Mouse (Mus musculus): Measurements from ENCODE around the gene Fam92a. TPM values are rescaled to one million over a fixed set of nuclear protein-coding genes. Genes with fewer than 3 reads are reported as not detected.
A peak's percentile ranks its signal among the peaks of the same experiment; 100 is the strongest.
"Not testable (repeated sequence)": the region's sequence is repeated elsewhere in the genome, so short reads cannot be mapped to it uniquely, and the experiment has no call there.

Gene Fam92a
- polyA plus RNA-seq (2014; fragmentation: Nextera tagmentation; extraction: Ambion mirVana), result 74.7 and 82.8 TPM in 2 replicates

DNA sequence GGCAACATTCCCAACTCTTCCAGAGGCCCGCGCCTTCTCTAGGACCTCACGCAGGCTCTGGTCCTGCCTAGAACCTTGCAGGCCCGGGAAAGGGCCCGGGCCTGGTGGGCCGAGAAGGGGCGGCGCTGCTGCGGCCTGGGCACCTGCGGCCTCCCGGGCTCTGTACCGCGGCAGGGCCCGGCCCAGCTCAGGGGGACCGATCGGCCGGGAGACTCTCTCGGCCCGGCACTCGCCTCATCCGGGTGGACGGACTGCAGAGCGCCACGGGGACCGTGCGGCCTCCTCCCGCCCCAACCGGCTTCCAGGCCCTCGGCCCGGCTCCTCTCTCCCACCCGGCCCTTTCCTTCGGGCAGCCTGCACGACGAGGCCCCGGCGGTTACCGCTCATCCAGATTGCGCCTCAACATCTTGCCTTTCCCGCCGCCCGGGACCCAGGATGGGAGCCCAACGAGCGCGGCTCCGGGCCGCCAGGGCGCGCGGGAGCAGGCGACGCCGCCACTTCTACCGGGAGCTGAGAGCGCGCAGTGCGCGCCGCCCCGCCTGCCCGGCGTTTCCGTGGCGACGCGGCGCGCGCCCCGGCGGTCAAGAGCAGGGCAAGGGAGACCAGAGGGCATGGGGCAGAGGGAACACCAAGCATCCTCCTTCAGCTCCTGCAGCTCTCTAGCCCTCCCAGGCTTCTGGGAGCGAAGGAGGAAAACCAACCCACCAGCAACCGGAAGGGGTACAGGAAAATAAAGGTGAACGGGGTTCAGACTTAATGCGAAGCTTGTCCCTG is at the start of gene Fam92a:
Fam92a (minus strand) TSS at position 698 of the 774 bp plus-strand sequence.
- no peaks in the 10 kb centered on the region for H3K27me3 ChIP-seq (replicated peaks; ENCODE audit: control insufficient read depth, insufficient read depth, low read length)
- peak; percentile 90 for ATAC-seq (replicated peaks; ENCODE audit: low FRiP score, low TSS enrichment, low read depth)
- H3K9me3 ChIP-seq (ENCODE audit: control insufficient read depth, low read length), result no peaks in the 10 kb centered on the region
- H3K9ac ChIP-seq (ENCODE audit: low read length), result peak within 1 kb of the TSS; percentile 98
- H3K4me3 ChIP-seq (ENCODE audit: low read depth, low read length), result peak within 1 kb of the TSS; percentile 72
- H3K36me3 ChIP-seq (ENCODE audit: control insufficient read depth, insufficient read depth, low read length), result peaks cover 26% of the 10 kb centered on the region
- H3K4me1 ChIP-seq (replicated peaks; ENCODE audit: control insufficient read depth, insufficient read depth, low read length), result peaks cover 6% of the 10 kb centered on the region
- H3K4me2 ChIP-seq (ENCODE audit: low read length), result peak within 1 kb of the TSS; percentile 64
- H3K27ac ChIP-seq (ENCODE audit: low read depth), result peak within 1 kb of the TSS; percentile 90
- peak; percentile 87 for DNase-seq (ENCODE audit: low spot score)
- under 1% methylated on average over 74 of the region's 74 CpGs for WGBS

DNA sequence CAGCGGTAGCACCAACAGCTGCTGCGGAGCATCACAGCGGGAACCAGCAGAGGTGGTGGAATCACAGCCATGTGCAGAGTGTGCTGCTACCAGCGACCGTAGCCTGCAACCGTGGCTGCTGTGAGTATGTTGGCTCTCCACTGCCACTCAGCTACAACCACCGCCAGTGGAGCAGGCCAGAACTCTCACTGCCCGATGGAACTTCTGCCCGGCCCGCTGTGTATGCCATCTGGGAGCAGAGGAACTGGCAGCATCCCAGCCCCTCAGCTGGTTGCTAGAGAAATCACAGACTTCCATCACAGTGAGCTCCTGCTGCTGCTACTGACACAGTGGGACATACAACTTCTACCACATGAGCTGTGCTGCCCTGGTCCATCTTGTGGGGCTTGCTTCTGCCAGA is 7.2 kb upstream of the Fam92a start:
- H3K4me1 ChIP-seq (replicated peaks; ENCODE audit: control insufficient read depth, insufficient read depth, low read length), result no peaks in the 10 kb centered on the region
- H3K9ac ChIP-seq (ENCODE audit: low read length), result no peak overlapping the region
- ATAC-seq (replicated peaks; ENCODE audit: low FRiP score, low TSS enrichment, low read depth) (no peak), DNase-seq (ENCODE audit: low spot score) (no peak)
- no peak overlapping the region for H3K4me3 ChIP-seq (ENCODE audit: low read depth, low read length)
- H3K27me3 ChIP-seq (replicated peaks; ENCODE audit: control insufficient read depth, insufficient read depth, low read length), result no peaks in the 10 kb centered on the region
- no peaks in the 10 kb centered on the region for H3K36me3 ChIP-seq (ENCODE audit: control insufficient read depth, insufficient read depth, low read length)
- H3K27ac ChIP-seq (ENCODE audit: low read depth), result no peak overlapping the region
- no peaks in the 10 kb centered on the region for H3K9me3 ChIP-seq (ENCODE audit: control insufficient read depth, low read length)
- 91% methylated on average over 10 of the region's 10 CpGs for WGBS
- no peak overlapping the region for H3K4me2 ChIP-seq (ENCODE audit: low read length)

DNA sequence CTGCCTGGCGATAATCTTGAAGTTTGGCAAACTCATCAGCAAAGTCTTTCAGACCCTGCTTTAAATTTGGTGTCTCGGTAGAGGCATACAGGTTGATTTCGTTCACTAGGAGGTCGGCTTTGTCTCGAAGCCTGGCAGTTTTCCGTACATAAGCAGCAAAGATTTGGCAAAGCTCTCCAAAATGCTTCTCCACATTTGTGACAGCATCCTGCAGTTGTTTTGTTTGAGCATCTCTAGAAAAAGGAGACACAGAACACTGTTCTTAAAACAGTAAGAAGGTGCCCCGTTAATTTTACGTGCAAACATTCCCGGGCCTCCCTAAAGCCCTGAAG is 863 bp downstream of the Fam92a start:
- 15% methylated on average over 9 of the region's 9 CpGs for WGBS
- DNase-seq (ENCODE audit: low spot score), result peak; percentile 76

DNA sequence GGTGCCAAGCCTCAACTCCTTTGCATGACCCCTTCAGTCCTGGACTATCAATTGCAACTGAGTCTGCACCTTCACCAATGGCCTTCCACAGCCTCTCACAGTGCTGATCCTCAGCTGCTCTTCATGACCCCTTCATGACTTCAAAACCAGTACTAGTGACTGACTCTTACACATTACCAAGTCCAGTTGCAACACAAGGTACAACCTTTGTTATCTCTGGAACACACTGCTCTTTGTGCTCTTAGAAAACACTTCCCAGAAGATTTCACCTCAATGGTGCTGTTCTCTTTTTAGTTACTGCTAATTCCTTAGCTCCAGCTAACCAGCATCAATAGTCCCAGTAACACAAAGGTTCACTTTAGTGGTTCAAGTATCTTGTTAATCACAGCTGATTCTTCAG is 24.2 kb downstream of the Fam92a start:
- H3K4me3 ChIP-seq (ENCODE audit: low read depth, low read length), result no peak overlapping the region

More for the DNA sequence above, 863 bp downstream of the Fam92a start:
- H3K9me3 ChIP-seq (ENCODE audit: control insufficient read depth, low read length), result no peaks in the 10 kb centered on the region
- no peak for ATAC-seq (replicated peaks; ENCODE audit: low FRiP score, low TSS enrichment, low read depth)
- peak overlapping the region; percentile 72 for H3K4me3 ChIP-seq (ENCODE audit: low read depth, low read length)
- H3K4me2 ChIP-seq (ENCODE audit: low read length), result peak overlapping the region; percentile 64
- H3K9ac ChIP-seq (ENCODE audit: low read length), result peak overlapping the region; percentile 98
- H3K36me3 ChIP-seq (ENCODE audit: control insufficient read depth, insufficient read depth, low read length), result peaks cover 32% of the 10 kb centered on the region
- H3K27me3 ChIP-seq (replicated peaks; ENCODE audit: control insufficient read depth, insufficient read depth, low read length), result no peaks in the 10 kb centered on the region
- H3K4me1 ChIP-seq (replicated peaks; ENCODE audit: control insufficient read depth, insufficient read depth, low read length), result peaks cover 6% of the 10 kb centered on the region
- peak overlapping the region; percentile 90 for H3K27ac ChIP-seq (ENCODE audit: low read depth)

DNA sequence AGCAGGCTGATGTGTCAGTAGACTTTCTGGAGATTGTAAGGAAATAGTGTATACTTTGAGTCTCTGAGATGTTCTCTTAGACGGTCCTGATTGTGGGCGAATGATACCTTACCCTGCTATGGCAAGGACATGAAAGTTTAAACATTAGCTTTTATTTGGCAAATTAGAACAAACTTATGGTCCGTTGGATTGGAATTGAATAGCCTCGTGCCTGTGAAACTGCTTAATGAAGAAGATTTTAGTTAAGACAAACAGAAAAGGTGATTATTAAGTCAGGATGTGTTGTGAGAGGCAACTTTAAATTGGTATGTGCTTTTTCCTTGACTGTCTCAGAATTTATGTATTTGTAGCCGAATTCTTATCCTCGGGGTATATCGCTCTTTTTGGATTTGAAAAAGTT is 30.3 kb downstream of the Fam92a start:
- not testable (repeated sequence) for H3K27me3 ChIP-seq (replicated peaks; ENCODE audit: control insufficient read depth, insufficient read depth, low read length); ATAC-seq (replicated peaks; ENCODE audit: low FRiP score, low TSS enrichment, low read depth); H3K4me1 ChIP-seq (replicated peaks; ENCODE audit: control insufficient read depth, insufficient read depth, low read length); H3K9me3 ChIP-seq (ENCODE audit: control insufficient read depth, low read length); H3K9ac ChIP-seq (ENCODE audit: low read length); DNase-seq (ENCODE audit: low spot score); H3K27ac ChIP-seq (ENCODE audit: low read depth); H3K4me3 ChIP-seq (ENCODE audit: low read depth, low read length); H3K36me3 ChIP-seq (ENCODE audit: control insufficient read depth, insufficient read depth, low read length); H3K4me2 ChIP-seq (ENCODE audit: low read length)
- 94% methylated on average over 6 of the region's 7 CpGs for WGBS

More for the DNA sequence above, 24.2 kb downstream of the Fam92a start:
- Histone ChIP-seq H3K36me3 (ENCODE audit: control insufficient read depth, insufficient read depth, low read length) (peaks cover 29% of the 10 kb centered on the region), H3K4me2 (ENCODE audit: low read length) (no peak overlapping the region), H3K27ac (ENCODE audit: low read depth) (no peak overlapping the region), H3K27me3 (replicated peaks; ENCODE audit: control insufficient read depth, insufficient read depth, low read length) (no peaks in the 10 kb centered on the region), H3K4me1 (replicated peaks; ENCODE audit: control insufficient read depth, insufficient read depth, low read length) (no peaks in the 10 kb centered on the region), H3K9me3 (ENCODE audit: control insufficient read depth, low read length) (peaks cover 10% of the 10 kb centered on the region; the same call in 1 of the 2 replicates), H3K9ac (ENCODE audit: low read length) (no peak overlapping the region)
- DNase-seq (ENCODE audit: low spot score) (no peak), ATAC-seq (replicated peaks; ENCODE audit: low FRiP score, low TSS enrichment, low read depth) (no peak)

DNA sequence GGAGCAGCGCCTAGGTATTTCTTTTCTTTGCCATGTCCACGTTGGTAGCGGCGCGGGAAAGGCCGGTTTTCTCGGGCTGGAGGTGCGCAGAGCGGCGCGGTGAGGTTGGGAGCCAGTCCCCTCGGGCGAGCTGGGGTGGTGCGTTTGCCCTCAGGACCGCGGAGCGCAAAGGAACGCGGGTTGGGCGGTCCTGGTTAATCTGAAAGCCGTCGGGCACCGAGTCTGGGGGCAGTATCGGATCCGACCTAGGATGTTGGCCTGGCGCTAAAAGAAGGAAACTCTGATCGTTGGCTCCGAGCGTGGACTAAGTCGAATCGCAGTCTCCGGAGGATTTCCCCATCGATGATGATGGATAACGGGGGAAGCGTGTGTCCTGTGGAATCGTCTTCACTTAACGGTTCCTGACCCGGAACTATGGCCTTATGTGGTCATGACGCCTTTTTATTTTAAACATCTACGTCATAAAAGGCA is 31.2 kb downstream of the Fam92a start:
- Histone ChIP-seq H3K4me2 (ENCODE audit: low read length) (peak overlapping the region; percentile 33; the same call in 1 of the 2 replicates), H3K4me3 (ENCODE audit: low read depth, low read length) (peak overlapping the region; percentile 31), H3K9ac (ENCODE audit: low read length) (peak overlapping the region; percentile 38)
- not testable (repeated sequence) for H3K27ac ChIP-seq (ENCODE audit: low read depth); H3K9me3 ChIP-seq (ENCODE audit: control insufficient read depth, low read length); H3K27me3 ChIP-seq (replicated peaks; ENCODE audit: control insufficient read depth, insufficient read depth, low read length); H3K4me1 ChIP-seq (replicated peaks; ENCODE audit: control insufficient read depth, insufficient read depth, low read length); DNase-seq (ENCODE audit: low spot score); H3K36me3 ChIP-seq (ENCODE audit: control insufficient read depth, insufficient read depth, low read length)
- WGBS, result 9% methylated on average over 20 of the region's 40 CpGs
- peak; percentile 90 for ATAC-seq (replicated peaks; ENCODE audit: low FRiP score, low TSS enrichment, low read depth)

DNA sequence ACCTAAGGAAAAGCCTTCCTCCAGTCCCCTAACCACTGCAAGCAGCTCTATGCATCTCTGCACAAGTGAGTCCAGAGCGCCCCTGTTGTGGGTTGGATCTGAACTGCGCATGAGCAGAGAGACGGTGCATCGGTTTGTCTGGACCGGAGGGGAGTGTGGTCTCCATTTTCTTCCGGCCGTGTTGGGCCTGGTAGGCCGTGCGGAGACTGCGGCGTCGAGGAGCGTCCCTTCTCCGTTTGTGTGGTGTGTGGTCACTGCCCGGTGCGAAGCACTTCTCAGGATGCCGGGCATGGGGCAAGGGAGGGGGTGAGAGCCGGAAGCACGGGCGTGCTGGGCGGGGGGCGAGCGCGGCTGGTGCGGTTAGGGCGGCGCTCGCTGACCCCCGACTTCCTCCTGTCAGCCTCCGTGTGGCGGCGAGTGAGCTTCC is 31.7 kb downstream of the Fam92a start, which contains the start of gene Rbm12b1:
Rbm12b1 (plus strand) TSS at position 124 of the 427 bp plus-strand sequence.
- H3K36me3 ChIP-seq (ENCODE audit: control insufficient read depth, insufficient read depth, low read length); H3K4me1 ChIP-seq (replicated peaks; ENCODE audit: control insufficient read depth, insufficient read depth, low read length); H3K27me3 ChIP-seq (replicated peaks; ENCODE audit: control insufficient read depth, insufficient read depth, low read length); H3K9me3 ChIP-seq (ENCODE audit: control insufficient read depth, low read length): not testable (repeated sequence)
- ATAC-seq (replicated peaks; ENCODE audit: low FRiP score, low TSS enrichment, low read depth) (peak; percentile 98), DNase-seq (ENCODE audit: low spot score) (peak; percentile 77)
- Histone ChIP-seq H3K4me2 (ENCODE audit: low read length) (peak within 1 kb of the TSS; percentile 37), H3K9ac (ENCODE audit: low read length) (peak within 1 kb of the TSS; percentile 38), H3K4me3 (ENCODE audit: low read depth, low read length) (peak within 1 kb of the TSS; percentile 31), H3K27ac (ENCODE audit: low read depth) (peak within 1 kb of the TSS; percentile 27; the same call in 1 of the 2 replicates)
- WGBS, result 10% methylated on average over 18 of the region's 32 CpGs

All from intestine, embryonic 14.5 days (tissue).